Mouse (Mus musculus): ENCODE data around the gene Afm. TPM values are rescaled to one million over a fixed set of nuclear protein-coding genes. Genes with fewer than 3 reads are reported as not detected.

Gene Afm
- total and polyA plus RNA-seq, 2 experiments from 2014 or later: not detected

- no peaks in the 10 kb centered on the region for H3K36me3 ChIP-seq (ENCODE audit: insufficient read depth, low read length)
- TF ChIP-seq CTCF (IDR thresholded peaks at IDR 0.05): peak; percentile 82
- no peak overlapping the region for H3K27ac ChIP-seq (ENCODE audit: low read depth, low read length)
- no peak overlapping the region for H3K4me3 ChIP-seq (ENCODE audit: low read depth, low read length)
- no peaks in the 10 kb centered on the region for H3K4me1 ChIP-seq (ENCODE audit: insufficient read depth, low read length)
- no peak overlapping the region for H3K9ac ChIP-seq (replicated peaks; ENCODE audit: low read length, poor library complexity, severe bottlenecking)
- WGBS: 17% methylated on average over 6 of the region's 6 CpGs
- H3K27me3 ChIP-seq (ENCODE audit: insufficient read depth, low read length): no peaks in the 10 kb centered on the region
- DNase-seq (ENCODE audit: low spot score) (peak; percentile 78), ATAC-seq (ENCODE audit: low FRiP score) (no peak; the same call in 1 of the 2 replicates)
- H3K4me2 ChIP-seq (ENCODE audit: low read depth, low read length, poor library complexity, severe bottlenecking): no peak overlapping the region
- no peaks in the 10 kb centered on the region for H3K9me3 ChIP-seq (ENCODE audit: low read length)
Observed at GRCm38 (mm10) chr5:90601469-90601868, 82.7 kb downstream of the Afm start.

Other genes starting within 250 kb of the Afm start
- gene Ankrd17, start 152.4 kb upstream of the Afm start, total RNA-seq (2014; rRNA removed): 61.1 and 75.3 TPM in 2 replicates
- gene Ankrd17, start 152.4 kb upstream of the Afm start, polyA plus RNA-seq (2015; fragmentation: Nextera tagmentation; extraction: Ambion mirVana): 20.6 and 23.6 TPM in 2 replicates
- 1.1 TPM in 2 replicates for gene Gm9958, start 151.7 kb upstream of the Afm start, total RNA-seq (2014; rRNA removed)
- gene Gm9958, start 151.7 kb upstream of the Afm start, polyA plus RNA-seq (2015; fragmentation: Nextera tagmentation; extraction: Ambion mirVana): 1.0 and 1.1 TPM in 2 replicates
- gene Alb, start 58.0 kb upstream of the Afm start, total RNA-seq (2014; rRNA removed): 0.11 and 0.61 TPM in 2 replicates
- 0.07 TPM in 1 of 2 replicates, not detected in the other for gene Alb, start 58.0 kb upstream of the Afm start, polyA plus RNA-seq (2015; fragmentation: Nextera tagmentation; extraction: Ambion mirVana)
- 0.80 TPM in 1 of 2 replicates, not detected in the other for gene Afp, start 28.2 kb upstream of the Afm start, total RNA-seq (2014; rRNA removed)
- 0.28 and 0.90 TPM in 2 replicates for gene Afp, start 28.2 kb upstream of the Afm start, polyA plus RNA-seq (2015; fragmentation: Nextera tagmentation; extraction: Ambion mirVana)
- 0.19 TPM in 1 of 2 replicates, not detected in the other for gene 5830473C10Rik, start 42.2 kb downstream of the Afm start, total RNA-seq (2014; rRNA removed)
- 0.19 and 0.32 TPM in 2 replicates for gene 5830473C10Rik, start 42.2 kb downstream of the Afm start, polyA plus RNA-seq (2015; fragmentation: Nextera tagmentation; extraction: Ambion mirVana)
- 1.9 and 2.5 TPM in 2 replicates for gene Rassf6, start 121.7 kb downstream of the Afm start, total RNA-seq (2014; rRNA removed)
- gene Rassf6, start 121.7 kb downstream of the Afm start, polyA plus RNA-seq (2015; fragmentation: Nextera tagmentation; extraction: Ambion mirVana): 2.0 and 2.4 TPM in 2 replicates
- gene Cxcl5, start 240.4 kb downstream of the Afm start, total RNA-seq (2014; rRNA removed): not detected in 2 replicates
- 0.25 and 0.28 TPM in 2 replicates for gene Cxcl5, start 240.4 kb downstream of the Afm start, polyA plus RNA-seq (2015; fragmentation: Nextera tagmentation; extraction: Ambion mirVana)
- gene Ppbp, start 249.6 kb downstream of the Afm start, total RNA-seq (2014; rRNA removed): 0.28 TPM in 1 of 2 replicates, not detected in the other
- gene Ppbp, start 249.6 kb downstream of the Afm start, polyA plus RNA-seq (2015; fragmentation: Nextera tagmentation; extraction: Ambion mirVana): 0.19 and 0.61 TPM in 2 replicates